Comparison of ENCODE assay signal across 16 mouse cellular contexts in the genomic region with DNA sequence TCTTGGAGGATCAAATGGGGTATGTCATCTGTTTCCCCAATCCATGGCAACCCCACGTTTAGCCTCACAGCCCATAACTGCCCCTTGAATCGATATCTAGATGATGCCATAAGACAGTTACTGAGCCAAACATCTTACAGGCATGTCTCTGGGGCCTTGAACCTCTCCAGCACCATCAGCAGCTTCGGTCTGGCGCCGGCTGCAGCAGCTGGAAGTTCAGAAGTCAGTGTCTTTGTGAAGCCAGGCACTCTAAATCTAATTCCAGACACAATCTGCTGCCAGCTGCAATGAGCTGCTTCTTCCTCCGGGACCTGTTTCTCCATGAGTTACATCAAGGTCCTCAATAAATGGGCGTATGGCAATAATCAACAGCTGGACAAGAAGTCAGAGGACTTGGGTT. TPM values are rescaled to one million over a fixed set of nuclear protein-coding genes. Genes with fewer than 3 reads are reported as not detected.
DNase-seq lines count a peak whose midpoint lies in the region.
"Had no signal": no experiment of that assay in that cellular context is flagged by ENCODE, and none has a peak within 500 bp of the region (broad histone marks: within the 10 kb centered on the region; RNA-seq: fewer than 3 reads in every experiment).

No protein-coding gene starts in this region.

- peak; percentile 26 to 48 for DNase-seq in heart, adult 18-20 months
- DNase-seq in heart, postnatal 4 days = no peak
- peak; percentile 64 for DNase-seq in kidney, postnatal 10 days
- no peak for DNase-seq in kidney, adult 18-20 months
- peak; percentile 28 to 53 for DNase-seq in gastrocnemius, adult 8-10 months (ENCODE audit: low spot score in 2 of 2)
- DNase-seq in skeletal muscle tissue, adult 2 months (ENCODE audit: low read depth, low spot score) = peak; percentile 78
- DNase-seq in embryo, embryonic 11 days = no peak
- DNase-seq: adrenal gland, postnatal 36 days; cerebellum, adult 9-10 months; liver; lung, postnatal 36 days; retina, postnatal 1 day; right cerebral cortex, postnatal 25 days; thymus, adult 18-20 months; thymus, postnatal 36 days had no signal

RNA-seq across cellular contexts. Expression of gene Igf1, which starts 40.3 kb away (rescaled TPM):
- total RNA-seq in heart, adult 18-20 months (2021) = 10 to 100 TPM; 11.2 to 13.4 TPM
- 10 to 100 TPM; 79.4 to 83.7 TPM for total RNA-seq in heart, postnatal 4 days (2021)
- 1 to 10 TPM; 4.8 to 9.8 (median 6.7) TPM for total RNA-seq in gastrocnemius, adult 8-10 months (2022)
- total RNA-seq: megakaryocyte-erythroid progenitor cell, adult 5-6 weeks had no signal

Comparison
In these comparisons a context has a peak if more than half of its experiments do, and no peak if none do; other contexts are left out.
1. DNase-seq: peak in heart, adult 18-20 months (2 of 2), kidney, postnatal 10 days (single experiment), gastrocnemius, adult 8-10 months (2 of 2) and skeletal muscle tissue, adult 2 months (single experiment); none in heart, postnatal 4 days (single experiment), kidney, adult 18-20 months (single experiment) and embryo, embryonic 11 days (single experiment).
2. RNA of gene Igf1, which starts 40.3 kb away (total RNA-seq): 79.4 to 83.7 TPM in heart, postnatal 4 days; 11.2 to 13.4 TPM in heart, adult 18-20 months and 4.8 to 9.8 TPM in gastrocnemius, adult 8-10 months; every median in the first group is over 4 times any median in the second.